19 mouse cellular contexts compared by ENCODE assay signal in genomic region chr1:73997341-73997740, GRCm38 (mm10).
DNase-seq lines count a peak whose midpoint lies in the region; ATAC-seq and TF ChIP-seq lines count a peak whose summit lies in the region.
"Had no signal": no experiment of that assay in that cellular context is flagged by ENCODE, and none has a peak within 500 bp of the region (broad histone marks: within the 10 kb centered on the region; RNA-seq: fewer than 3 reads in every experiment).

No protein-coding gene starts in this region.

- peaks cover 48% of the 10 kb centered on the region for H3K36me3 ChIP-seq in heart, embryonic 12.5 days
- H3K36me3 ChIP-seq in C2C12 (ENCODE audit: control insufficient read depth, insufficient read depth): peaks cover 56% of the 10 kb centered on the region

- H3K79me3 ChIP-seq in C2C12 (ENCODE audit: low read depth): peaks cover 14% of the 10 kb centered on the region

- TF ChIP-seq POLR2A in lung, adult 2 months (IDR thresholded peaks at IDR 0.05; ENCODE audit: borderline replicate concordance, extremely low read depth, low read depth, low read length): peak; percentile 40; the same call in 1 of the 2 replicates
- TF ChIP-seq POLR2A in bone marrow macrophage, adult 2 months (IDR thresholded peaks at IDR 0.05; ENCODE audit: borderline replicate concordance, low read depth, low read length): no peak

- WGBS in heart, embryonic 12.5 days: 81% methylated on average over 6 of the region's 6 CpGs
- WGBS in lung, adult 2 months: 77% methylated on average over 6 of the region's 6 CpGs

- intact Hi-C loops in heart, postnatal 10 days (cut with DNase I): loop anchor here (2.0 to 10.0 kb wide), 4 partner anchors 79 to 197 kb away; partner anchors contain the start of genes Cxcr1 and Rufy4

- no peaks in the 10 kb centered on the region for H3K27me3 ChIP-seq in heart, embryonic 12.5 days (replicated peaks)
- no peaks in the 10 kb centered on the region for H3K27me3 ChIP-seq in C2C12 (ENCODE audit: control insufficient read depth, insufficient read depth, insufficient read length)
- H3K27me3 ChIP-seq: embryonic facial prominence, embryonic 15.5 days; limb, embryonic 13.5 days; liver, embryonic 13.5 days; Patski had no signal

- H3K4me3 ChIP-seq in heart, embryonic 12.5 days: no peak overlapping the region
- H3K4me3 ChIP-seq in lung, adult 2 months (replicated peaks; ENCODE audit: extremely low read depth, low read depth, low read length): peak overlapping the region; percentile 59
- H3K4me3 ChIP-seq in C2C12 (ENCODE audit: insufficient read depth, poor library complexity, severe bottlenecking): no peak overlapping the region
- H3K4me3 ChIP-seq in bone marrow macrophage, adult 2 months (ENCODE audit: insufficient read depth, low read length): no peak overlapping the region
- H3K4me3 ChIP-seq: embryonic facial prominence, embryonic 15.5 days; forebrain, embryonic 10.5 days; limb, embryonic 13.5 days; liver, embryonic 13.5 days had no signal

- H3ac ChIP-seq in C2C12 (ENCODE audit: control insufficient read depth, insufficient read length, low read depth): peak overlapping the region; percentile 1

- DNase-seq in heart, postnatal 10 days: no peak
- no peak for DNase-seq in lung, adult 2 months
- no peak for DNase-seq in lung, postnatal 14 days
- DNase-seq: cerebellum, adult 2 months; cerebellum, postnatal 36 days; gastrocnemius, postnatal 25 days; kidney, adult 11 months; kidney, postnatal 10 days; layer of hippocampus, postnatal 36 days; liver, embryonic 13.5 days; midbrain, embryonic 14.5 days had no signal

- H3K9me3 ChIP-seq in heart, embryonic 12.5 days (replicated peaks): no peaks in the 10 kb centered on the region
- H3K9me3 ChIP-seq: embryonic facial prominence, embryonic 15.5 days; forebrain, embryonic 10.5 days; limb, embryonic 13.5 days; liver, embryonic 13.5 days had no signal

- H3K4me2 ChIP-seq in heart, embryonic 12.5 days: no peak overlapping the region
- H3K4me2 ChIP-seq: embryonic facial prominence, embryonic 15.5 days; limb, embryonic 13.5 days; liver, embryonic 13.5 days had no signal

- peaks cover 48% of the 10 kb centered on the region for H3K79me2 ChIP-seq in C2C12 (ENCODE audit: control insufficient read depth, insufficient read depth)

- TF ChIP-seq CTCF in lung, adult 2 months (IDR thresholded peaks at IDR 0.05; ENCODE audit: insufficient read depth, low read length): no peak
- TF ChIP-seq CTCF in C2C12 (IDR thresholded peaks at IDR 0.05; ENCODE audit: control insufficient read depth, insufficient read depth, insufficient read length): no peak
- TF ChIP-seq CTCF in bone marrow macrophage, adult 2 months (IDR thresholded peaks at IDR 0.05; ENCODE audit: low read depth, low read length): no peak

- no peak overlapping the region; the same call in 1 of the 2 replicates for H3K9ac ChIP-seq in heart, embryonic 12.5 days
- H3K9ac ChIP-seq: embryonic facial prominence, embryonic 15.5 days had no signal

- peaks cover 85% of the 10 kb centered on the region for H3K4me1 ChIP-seq in heart, embryonic 12.5 days (replicated peaks)
- H3K4me1 ChIP-seq in lung, adult 2 months (ENCODE audit: control insufficient read depth, insufficient read depth, low read length): peaks cover 49% of the 10 kb centered on the region
- H3K4me1 ChIP-seq in bone marrow macrophage, adult 2 months (ENCODE audit: control insufficient read depth, insufficient read depth, low read length): peaks cover 41% of the 10 kb centered on the region

- peak overlapping the region; percentile 21; the same call in 1 of the 2 replicates for H3K27ac ChIP-seq in heart, embryonic 12.5 days (ENCODE audit: poor library complexity, severe bottlenecking)
- H3K27ac ChIP-seq in bone marrow macrophage, adult 2 months (ENCODE audit: insufficient read depth, low read depth, low read length): peak overlapping the region; percentile 83
- H3K27ac ChIP-seq: liver, embryonic 13.5 days had no signal

- no peak for ATAC-seq in heart, embryonic 12.5 days (ENCODE audit: insufficient number of reproducible peaks, low FRiP score)
- no peak for ATAC-seq in frontal cortex, adult (ENCODE audit: low TSS enrichment)

TF ChIP-seq in C2C12, 6 proteins besides CTCF, POLR2A, EP300 and RAD21:
- TF ChIP-seq FOSL1 (IDR thresholded peaks at IDR 0.05; ENCODE audit: insufficient read depth, low read length, poor library complexity, severe bottlenecking): no peak
- no peak for TF ChIP-seq USF1 (IDR thresholded peaks at IDR 0.05; ENCODE audit: low read depth)
- TF ChIP-seq CEBPB (IDR thresholded peaks at IDR 0.05; ENCODE audit: low read depth): no peak
- no peak for TF ChIP-seq MYOG (IDR thresholded peaks at IDR 0.05; ENCODE audit: control insufficient read depth, extremely low read depth, insufficient read length)
- TF ChIP-seq MYOD1 (IDR thresholded peaks at IDR 0.05; ENCODE audit: control insufficient read depth, insufficient read length, low read depth): no peak
- no peak for TF ChIP-seq MAX (IDR thresholded peaks at IDR 0.05)
